Mouse (Mus musculus): Measurements from ENCODE around the gene Rps6ka6.
A peak's percentile ranks its signal among the peaks of the same experiment; 100 is the strongest.

Rps6ka6 gene

GRCm38 (mm10) chrX:111537859-111538258, at the start of gene Rps6ka6:
TSS of gene Rps6ka6 (minus strand) at chrX:111537959.
- no peak for DNase-seq (ENCODE audit: low spot score)

- no peak for DNase-seq (ENCODE audit: low spot score)
Observed at GRCm38 (mm10) chrX:111577044-111577443, 39.3 kb upstream of the Rps6ka6 start.

- no peak for DNase-seq (ENCODE audit: low spot score)
Observed at GRCm38 (mm10) chrX:111518206-111518605, 19.6 kb downstream of the Rps6ka6 start.

- no peak for DNase-seq (ENCODE audit: low spot score)
Observed at GRCm38 (mm10) chrX:111463565-111464093, 74.1 kb downstream of the Rps6ka6 start.

- peak; percentile 84 for DNase-seq (ENCODE audit: low spot score)
Observed at GRCm38 (mm10) chrX:111462833-111463564, 74.8 kb downstream of the Rps6ka6 start.

- peak; percentile 50 for DNase-seq (ENCODE audit: low spot score)
Observed at GRCm38 (mm10) chrX:111462495-111462832, 75.3 kb downstream of the Rps6ka6 start.

GRCm38 (mm10) chrX:111462092-111462491, 75.7 kb downstream of the Rps6ka6 start:
- DNase-seq (ENCODE audit: low spot score), result peak; percentile 19

- DNase-seq (ENCODE audit: low spot score), result peak; percentile 64
Observed at GRCm38 (mm10) chrX:111460166-111460565, 77.6 kb downstream of the Rps6ka6 start.

GRCm38 (mm10) chrX:111436571-111436970, 101.2 kb downstream of the Rps6ka6 start:
- DNase-seq (ENCODE audit: low spot score), result no peak

- no peak for DNase-seq (ENCODE audit: low spot score)
Observed at GRCm38 (mm10) chrX:111414775-111415174, 123.0 kb downstream of the Rps6ka6 start.

- DNase-seq (ENCODE audit: low spot score), result no peak
Observed at GRCm38 (mm10) chrX:111404816-111405215, 132.9 kb downstream of the Rps6ka6 start.

GRCm38 (mm10) chrX:111377020-111377419, 160.7 kb downstream of the Rps6ka6 start:
- no peak for DNase-seq (ENCODE audit: low spot score)

GRCm38 (mm10) chrX:111374177-111374576, 163.6 kb downstream of the Rps6ka6 start:
- DNase-seq (ENCODE audit: low spot score), result no peak

Measured in embryo, embryonic 10 days (tissue).